Mouse (Mus musculus) kidney, embryonic 16.5 days (tissue): Measurements from ENCODE around the gene Tle2. TPM values are rescaled to one million over a fixed set of nuclear protein-coding genes. Genes with fewer than 3 reads are reported as not detected.

Experiments used
- ATAC-seq: fragments of 200-750 bp; cut with Nextera tagmentation; 2 replicates; pipeline ENCODE4 v1.8.0; 2017; ENCODE audit warnings: moderate TSS enrichment; ENCODE audit not compliant: low FRiP score, low TSS enrichment
- H3K27ac ChIP-seq: fragments of 300-500 bp; sonication (generic); 2 replicates; pipeline ENCODE4 v1.5.1; 2014; ENCODE audit warnings: low read length
- H3K27me3 ChIP-seq: fragments of 300-500 bp; sonication (generic); 2 replicates; pipeline ENCODE4 v1.6.1; 2014; ENCODE audit warnings: low read length, control low read depth, mixed read lengths; ENCODE audit not compliant: insufficient read depth
- H3K36me3 ChIP-seq: fragments of 300-500 bp; sonication (generic); 2 replicates; pipeline ENCODE4 v1.6.1; 2014; ENCODE audit warnings: low read length, control low read depth, mixed read lengths; ENCODE audit not compliant: insufficient read depth
- H3K4me1 ChIP-seq: fragments of 300-500 bp; sonication (generic); 2 replicates; pipeline ENCODE4 v1.6.1; 2014; ENCODE audit warnings: low read length, control low read depth, mixed read lengths; ENCODE audit not compliant: insufficient read depth
- H3K4me2 ChIP-seq: fragments of 300-500 bp; sonication (generic); replicated peaks from 2 replicates; pipeline ENCODE4 v1.6.1; 2014; ENCODE audit warnings: low read depth, low read length
- H3K4me3 ChIP-seq: fragments of 300-500 bp; sonication (generic); 2 replicates; pipeline ENCODE4 v1.5.1; 2014; ENCODE audit warnings: mild to moderate bottlenecking, low read length
- H3K9ac ChIP-seq: fragments of 300-500 bp; sonication (generic); replicated peaks from 2 replicates; pipeline ENCODE4 v1.6.1; 2014; ENCODE audit warnings: low read length
- H3K9me3 ChIP-seq: fragments of 300-500 bp; sonication (generic); 2 replicates; pipeline ENCODE4 v1.6.1; 2016; ENCODE audit warnings: low read length, control low read depth
- WGBS: fragments of 180-500 bp; shearing (Covaris S2); extraction: QIAGEN DNeasy Blood & Tissue Kit; methylation state at CpG from one replicate; pipeline ENCODE4 v1.1.7; 2014; 5-methylcytosine and 5-hydroxymethylcytosine counted together
- polyA plus RNA-seq: library from polyadenylated mRNA; unstranded; fragments of >200 nt; fragmentation: Nextera tagmentation; extraction: Ambion mirVana; gene quantifications from 2 replicates; pipeline ENCODE4 v1.2.1, GENCODE M21; 2015

Gene Tle2
- polyA plus RNA-seq, 1 experiment from 2014 or later: 41.0 TPM

DNA sequence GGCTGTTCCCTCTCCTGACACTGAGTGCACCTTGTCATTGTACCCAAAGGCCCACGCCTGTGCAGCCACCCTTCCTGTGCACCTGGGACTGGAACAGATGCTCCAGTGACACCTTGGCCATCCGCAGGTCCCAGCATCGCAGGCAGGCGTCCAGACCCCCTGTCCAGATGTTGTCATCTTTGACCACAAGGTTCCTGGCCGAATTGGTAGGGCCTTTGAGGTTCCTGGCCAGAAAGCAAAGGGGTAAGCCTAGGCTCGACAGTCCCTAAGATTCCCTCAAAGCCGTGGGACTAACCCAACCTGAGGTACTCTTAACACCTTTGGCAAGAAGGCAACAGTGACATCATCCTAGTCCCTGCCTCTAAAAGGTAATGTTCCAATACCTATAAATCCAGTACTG, 18.3 kb downstream of the Tle2 start:
- WGBS: 77% methylated on average over 7 of the region's 7 CpGs
- Histone ChIP-seq H3K9ac (no peak overlapping the region), H3K36me3 (peaks cover 9% of the 10 kb centered on the region), H3K27ac (no peak overlapping the region), H3K4me2 (no peak overlapping the region), H3K4me1 (peaks cover 28% of the 10 kb centered on the region), H3K9me3 (no peaks in the 10 kb centered on the region), H3K4me3 (no peak overlapping the region), H3K27me3 (peaks cover 6% of the 10 kb centered on the region; the same call in 1 of the 2 replicates)
- no peak for ATAC-seq

DNA sequence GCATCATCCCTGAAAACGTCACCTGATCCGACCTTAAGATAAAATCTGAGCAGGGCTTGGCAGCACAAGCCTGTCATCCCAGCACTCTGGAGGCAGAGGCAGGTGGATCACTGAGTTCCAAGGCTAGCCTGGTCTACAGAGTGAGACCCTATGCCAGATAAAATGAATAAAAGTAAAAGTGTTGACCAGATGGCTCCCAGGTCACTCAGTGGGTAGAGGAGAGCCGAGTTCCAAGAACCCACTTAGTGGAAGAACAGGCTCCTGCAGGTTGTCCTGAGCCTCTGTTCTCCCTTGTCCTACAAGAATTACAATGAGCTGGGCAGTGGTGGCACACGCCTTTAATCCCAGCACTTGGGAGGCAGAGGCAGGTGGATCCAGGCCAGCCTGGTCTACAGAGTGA, 18.9 kb downstream of the Tle2 start:
- Histone ChIP-seq H3K9ac (no peak overlapping the region), H3K9me3 (no peaks in the 10 kb centered on the region), H3K27ac (no peak overlapping the region), H3K4me1 (peaks cover 33% of the 10 kb centered on the region), H3K36me3 (peaks cover 6% of the 10 kb centered on the region; the same call in 1 of the 2 replicates), H3K4me2 (no peak overlapping the region), H3K4me3 (no peak overlapping the region), H3K27me3 (peaks cover 6% of the 10 kb centered on the region; the same call in 1 of the 2 replicates)
- WGBS: 68% methylated on average over 4 of the region's 4 CpGs
- no peak for ATAC-seq

DNA sequence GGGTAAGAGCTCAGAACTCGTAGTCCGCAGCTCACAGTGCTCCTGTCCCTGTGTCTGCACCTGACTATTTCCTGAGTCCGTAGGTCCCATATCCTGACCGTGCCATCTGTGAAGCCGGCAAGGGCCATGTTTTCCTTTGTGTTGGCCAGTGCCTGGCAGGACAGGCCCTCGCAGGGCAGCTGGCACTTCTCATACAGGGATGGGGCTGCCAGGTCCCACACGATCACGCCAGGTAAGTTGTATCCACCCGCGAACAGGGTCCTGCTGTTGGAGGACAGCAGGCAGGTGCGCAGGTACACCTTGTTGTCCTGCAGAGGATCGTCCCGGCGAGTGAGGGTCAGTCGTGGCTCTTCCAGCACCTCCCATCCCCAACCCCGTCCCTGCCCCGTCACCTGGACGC, 19.6 kb downstream of the Tle2 start:
- H3K4me1 ChIP-seq: peaks cover 36% of the 10 kb centered on the region
- H3K27ac ChIP-seq: no peak overlapping the region
- H3K9me3 ChIP-seq: no peaks in the 10 kb centered on the region
- no peak for ATAC-seq
- peaks cover 6% of the 10 kb centered on the region; the same call in 1 of the 2 replicates for H3K27me3 ChIP-seq
- no peak overlapping the region for H3K9ac ChIP-seq
- WGBS: 75% methylated on average over 18 of the region's 18 CpGs
- no peak overlapping the region for H3K4me2 ChIP-seq
- no peak overlapping the region for H3K4me3 ChIP-seq
- H3K36me3 ChIP-seq: peaks cover 6% of the 10 kb centered on the region; the same call in 1 of the 2 replicates

DNA sequence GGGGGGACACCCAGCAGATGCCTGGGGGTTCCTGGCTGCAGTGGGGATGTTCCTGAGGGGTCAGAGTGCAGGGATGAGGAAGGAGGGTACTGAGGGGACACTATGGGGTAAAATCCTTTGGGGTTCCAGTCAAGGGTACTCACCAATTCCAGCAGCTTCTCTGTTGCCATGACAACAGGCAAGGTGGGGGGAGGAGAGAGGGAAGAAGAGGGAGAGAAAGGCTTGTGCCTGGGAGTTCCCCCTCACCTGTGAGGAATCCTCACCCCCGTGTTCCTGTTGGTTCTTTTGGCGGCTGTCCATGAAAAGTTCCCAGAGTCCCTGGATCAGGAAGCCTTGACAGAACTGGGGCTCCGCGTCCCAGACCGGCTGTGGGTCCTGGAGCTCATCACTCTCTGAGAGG, 21.2 kb downstream of the Tle2 start:
- H3K9ac ChIP-seq: peak overlapping the region; percentile 62; the same call in 1 of the 2 replicates
- H3K27me3 ChIP-seq: 0 out of 2 replicates have a peak, but pooled peaks cover 3% of the 10 kb centered on the region
- H3K36me3 ChIP-seq: no peaks in the 10 kb centered on the region
- no peak overlapping the region for H3K4me2 ChIP-seq
- no peak for ATAC-seq
- no peak overlapping the region for H3K4me3 ChIP-seq
- no peak overlapping the region for H3K27ac ChIP-seq
- H3K4me1 ChIP-seq: peaks cover 53% of the 10 kb centered on the region
- 40% methylated on average over 5 of the region's 5 CpGs for WGBS
- no peaks in the 10 kb centered on the region for H3K9me3 ChIP-seq

DNA sequence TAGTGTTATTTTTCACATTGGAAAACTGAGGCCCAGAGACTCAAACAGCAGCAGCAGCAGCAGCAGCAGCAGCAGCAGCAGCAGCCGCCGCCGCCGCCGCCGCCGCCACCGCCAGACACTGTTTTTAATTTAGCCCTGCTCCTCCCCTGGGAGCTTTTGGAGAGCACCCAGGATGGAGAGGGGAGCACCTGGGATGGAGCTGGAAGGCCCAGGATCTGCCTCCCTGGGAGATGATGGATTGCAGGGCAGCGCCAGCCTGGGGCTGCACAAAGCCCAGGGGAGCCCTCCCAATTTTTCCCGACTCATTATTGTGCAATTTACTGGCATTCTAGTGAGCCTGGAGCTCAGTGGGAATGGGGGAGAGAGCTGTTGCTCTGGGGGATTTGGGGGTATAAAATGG, 22.2 kb downstream of the Tle2 start:
- 0 out of 2 replicates have a peak, but pooled peaks cover 3% of the 10 kb centered on the region for H3K27me3 ChIP-seq
- H3K36me3 ChIP-seq: no peaks in the 10 kb centered on the region
- peak overlapping the region; percentile 62 for H3K9ac ChIP-seq
- peaks cover 62% of the 10 kb centered on the region for H3K4me1 ChIP-seq
- peak overlapping the region; percentile 55 for H3K4me2 ChIP-seq
- peak overlapping the region; percentile 92 for H3K27ac ChIP-seq
- peak; percentile 1; the same call in 1 of the 2 replicates for ATAC-seq
- no peaks in the 10 kb centered on the region for H3K9me3 ChIP-seq
- peak overlapping the region; percentile 28 for H3K4me3 ChIP-seq
- WGBS: 3% methylated on average over 10 of the region's 10 CpGs

- peaks cover 69% of the 10 kb centered on the region for H3K4me1 ChIP-seq
- peak overlapping the region; percentile 28 for H3K4me3 ChIP-seq
- H3K27ac ChIP-seq: peak overlapping the region; percentile 92
- H3K9ac ChIP-seq: peak overlapping the region; percentile 62; the same call in 1 of the 2 replicates
- 0 out of 2 replicates have a peak, but pooled peaks cover 3% of the 10 kb centered on the region for H3K27me3 ChIP-seq
- 3% methylated on average over 11 of the region's 12 CpGs for WGBS
- peak overlapping the region; percentile 55 for H3K4me2 ChIP-seq
- no peaks in the 10 kb centered on the region for H3K9me3 ChIP-seq
- ATAC-seq: peak; percentile 76
- no peaks in the 10 kb centered on the region for H3K36me3 ChIP-seq
Measured at GRCm38 (mm10) chr10:81597137-81597950, 23.0 kb downstream of the Tle2 start.

DNA sequence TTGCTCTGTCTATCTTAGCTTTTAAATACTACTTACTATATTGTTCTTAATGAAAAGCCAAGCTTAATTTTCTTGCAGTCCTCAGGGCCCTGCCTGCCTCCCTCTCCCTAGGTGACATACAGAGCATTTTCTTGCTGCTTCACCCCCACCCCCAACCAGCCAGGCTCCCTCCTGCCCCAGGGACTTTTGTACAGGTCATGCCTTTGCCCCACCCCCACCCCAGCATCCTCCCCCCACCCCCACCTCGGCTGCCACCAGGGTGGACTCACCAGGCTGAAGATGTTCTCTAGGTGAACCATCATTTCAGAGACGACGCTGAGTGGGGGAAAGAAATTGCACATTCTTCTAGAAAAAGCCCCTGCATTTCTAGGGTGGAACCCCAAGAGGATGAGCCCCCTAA, 24.0 kb downstream of the Tle2 start:
- Histone ChIP-seq H3K4me1 (peaks cover 73% of the 10 kb centered on the region), H3K4me3 (no peak overlapping the region), H3K4me2 (no peak overlapping the region), H3K9ac (no peak overlapping the region), H3K27me3 (0 out of 2 replicates have a peak, but pooled peaks cover 3% of the 10 kb centered on the region), H3K9me3 (no peaks in the 10 kb centered on the region), H3K27ac (peak overlapping the region; percentile 92; the same call in 1 of the 2 replicates), H3K36me3 (no peaks in the 10 kb centered on the region)
- ATAC-seq: no peak
- 40% methylated on average over 3 of the region's 3 CpGs for WGBS

DNA sequence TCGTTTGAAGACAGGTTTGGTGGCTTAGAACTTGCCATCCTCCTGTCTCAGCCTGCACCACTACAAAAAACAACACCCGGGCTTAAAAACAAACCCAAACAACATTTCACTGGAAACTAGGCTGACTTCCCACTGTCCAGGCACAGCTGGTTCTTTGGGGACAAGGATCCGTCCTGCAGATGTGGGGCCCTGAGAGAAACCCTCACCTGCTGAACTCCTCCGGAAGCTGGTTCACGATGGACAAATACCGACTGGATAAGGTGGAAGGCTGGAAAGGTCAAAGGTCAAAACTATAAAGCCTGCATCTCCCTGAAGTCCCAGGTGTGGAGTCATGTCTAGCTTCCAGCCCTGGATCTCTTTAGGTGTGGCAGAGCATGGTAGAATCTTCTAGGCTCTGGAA, 24.5 kb downstream of the Tle2 start:
- Histone ChIP-seq H3K9me3 (no peaks in the 10 kb centered on the region), H3K4me3 (no peak overlapping the region), H3K4me1 (peaks cover 73% of the 10 kb centered on the region), H3K9ac (no peak overlapping the region), H3K4me2 (no peak overlapping the region), H3K36me3 (no peaks in the 10 kb centered on the region), H3K27ac (no peak overlapping the region), H3K27me3 (0 out of 2 replicates have a peak, but pooled peaks cover 3% of the 10 kb centered on the region)
- no peak for ATAC-seq
- 34% methylated on average over 6 of the region's 6 CpGs for WGBS

DNA sequence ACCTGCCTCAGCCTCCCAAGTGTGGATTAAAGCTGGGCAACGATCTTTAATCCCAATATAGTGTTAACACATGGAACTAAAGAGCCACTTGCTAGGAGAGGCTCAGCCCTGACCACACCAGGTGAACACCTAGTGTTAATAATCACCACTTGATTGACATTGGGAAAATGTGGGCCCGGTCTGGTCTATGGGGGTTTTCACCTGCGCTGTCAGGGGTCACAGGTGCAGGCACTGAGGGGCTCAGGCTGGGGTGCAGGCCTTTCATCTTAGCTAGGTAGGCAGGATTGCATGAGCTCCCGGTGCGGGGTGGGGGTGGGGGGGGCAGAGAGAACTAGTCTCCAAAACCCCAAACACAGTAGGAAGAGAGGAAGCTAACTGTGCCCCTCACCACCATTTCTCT, 25.3 kb downstream of the Tle2 start:
- Histone ChIP-seq H3K4me1 (peaks cover 73% of the 10 kb centered on the region), H3K4me3 (no peak overlapping the region), H3K27ac (no peak overlapping the region; the same call in 1 of the 2 replicates), H3K9me3 (no peaks in the 10 kb centered on the region), H3K4me2 (no peak overlapping the region), H3K27me3 (0 out of 2 replicates have a peak, but pooled peaks cover under 1% of the 10 kb centered on the region), H3K36me3 (no peaks in the 10 kb centered on the region), H3K9ac (no peak overlapping the region)
- 56% methylated on average over 5 of the region's 5 CpGs for WGBS
- no peak for ATAC-seq

- 37% methylated on average over 10 of the region's 10 CpGs for WGBS
- no peak overlapping the region for H3K4me2 ChIP-seq
Measured at GRCm38 (mm10) chr10:81600096-81600495, 25.7 kb downstream of the Tle2 start.

More at GRCm38 (mm10) chr10:81600096-81600495, 25.7 kb downstream of the Tle2 start:
- Histone ChIP-seq H3K9me3 (no peaks in the 10 kb centered on the region), H3K27ac (peak overlapping the region; percentile 85), H3K9ac (no peak overlapping the region), H3K4me1 (peaks cover 71% of the 10 kb centered on the region), H3K4me3 (no peak overlapping the region), H3K27me3 (no peaks in the 10 kb centered on the region), H3K36me3 (no peaks in the 10 kb centered on the region)
- no peak for ATAC-seq
